Comparison of ENCODE assay signal across 35 mouse cellular contexts in genomic region chr9:92220151-92220550, GRCm38 (mm10). TPM values are rescaled to one million over a fixed set of nuclear protein-coding genes. Genes with fewer than 3 reads are reported as not detected.
DNase-seq lines count a peak whose midpoint lies in the region; ATAC-seq and TF ChIP-seq lines count a peak whose summit lies in the region.
"Had no signal": no experiment of that assay in that cellular context is flagged by ENCODE, and none has a peak within 500 bp of the region (broad histone marks: within the 10 kb centered on the region; RNA-seq: fewer than 3 reads in every experiment).

No protein-coding gene starts in this region.

- peaks cover 0 to 37% of the 10 kb centered on the region in 2 experiments; a peak in 2 of 4 replicates for H3K36me3 ChIP-seq in MEL (ENCODE audit: control insufficient read depth in 1 of 2, insufficient read depth in 2 of 2, low read length in 2 of 2)
- H3K36me3 ChIP-seq in forebrain, embryonic 11.5 days (ENCODE audit: control insufficient read depth, insufficient read depth, low read length): no peaks in the 10 kb centered on the region
- H3K36me3 ChIP-seq: embryonic facial prominence, embryonic 15.5 days; forebrain, embryonic 12.5 days; forebrain, embryonic 15.5 days; heart, embryonic 13.5 days; hindbrain, embryonic 10.5 days; hindbrain, embryonic 13.5 days; intestine, embryonic 15.5 days had no signal

- H3K9ac ChIP-seq in MEL (ENCODE audit: control insufficient read depth, low read depth, low read length, poor library complexity, severe bottlenecking): no peak overlapping the region
- H3K9ac ChIP-seq in forebrain, embryonic 11.5 days (ENCODE audit: low read length): no peak overlapping the region
- H3K9ac ChIP-seq: embryonic facial prominence, embryonic 15.5 days; forebrain, embryonic 12.5 days; forebrain, embryonic 15.5 days; heart, embryonic 13.5 days; hindbrain, embryonic 13.5 days; intestine, embryonic 15.5 days had no signal

- H3K9me3 ChIP-seq in MEL (replicated peaks; ENCODE audit: insufficient read depth, low read length): no peaks in the 10 kb centered on the region
- no peaks in the 10 kb centered on the region for H3K9me3 ChIP-seq in forebrain, embryonic 11.5 days (ENCODE audit: control insufficient read depth, low read length)
- H3K9me3 ChIP-seq: embryonic facial prominence, embryonic 15.5 days; forebrain, embryonic 12.5 days; forebrain, embryonic 15.5 days; heart, embryonic 13.5 days; hindbrain, embryonic 10.5 days; hindbrain, embryonic 13.5 days; intestine, embryonic 15.5 days had no signal

- no peak overlapping the region for H3K4me2 ChIP-seq in forebrain, embryonic 11.5 days (ENCODE audit: low read depth, low read length, severe bottlenecking)
- H3K4me2 ChIP-seq: embryonic facial prominence, embryonic 15.5 days; forebrain, embryonic 12.5 days; forebrain, embryonic 15.5 days; heart, embryonic 13.5 days; hindbrain, embryonic 13.5 days; intestine, embryonic 15.5 days had no signal

- peak; percentile 89 to 97 for TF ChIP-seq EP300 in MEL (IDR thresholded peaks at IDR 0.05; ENCODE audit: low read depth in 1 of 2, low read length in 2 of 2)

- TF ChIP-seq CTCF in MEL (IDR thresholded peaks at IDR 0.05 in 2 of 3, conservative IDR thresholded peaks at IDR 0.05 in 1 of 3; ENCODE audit: control insufficient read depth in 1 of 3, insufficient read depth in 1 of 3, low read depth in 2 of 3, low read length in 3 of 3, poor library complexity in 1 of 3, severe bottlenecking in 1 of 3): no peak

- no peak for TF ChIP-seq POLR2A in MEL (IDR thresholded peaks at IDR 0.05; ENCODE audit: control insufficient read depth in 1 of 2, insufficient read depth in 1 of 2, low read depth in 1 of 2, low read length in 2 of 2, poor library complexity in 1 of 2)

- H3K4me1 ChIP-seq in MEL (ENCODE audit: control insufficient read depth in 1 of 2, insufficient read depth in 2 of 2, low read length in 2 of 2): peaks cover 14 to 18% of the 10 kb centered on the region in 2 experiments
- no peaks in the 10 kb centered on the region for H3K4me1 ChIP-seq in forebrain, embryonic 11.5 days (replicated peaks; ENCODE audit: control insufficient read depth, insufficient read depth, low read length)
- H3K4me1 ChIP-seq: embryonic facial prominence, embryonic 15.5 days; forebrain, embryonic 12.5 days; forebrain, embryonic 15.5 days; heart, embryonic 13.5 days; hindbrain, embryonic 10.5 days; hindbrain, embryonic 13.5 days; intestine, embryonic 15.5 days had no signal

- TF ChIP-seq RAD21 in MEL (IDR thresholded peaks at IDR 0.05; ENCODE audit: low read depth, low read length): no peak; the same call in 1 of the 2 replicates

- H3K79me2 ChIP-seq in MEL (ENCODE audit: control insufficient read depth, insufficient read depth, low read length, poor library complexity): no peaks in the 10 kb centered on the region

- no peak overlapping the region; the same call in 1 of the 2 replicates for H3K27ac ChIP-seq in MEL (ENCODE audit: control insufficient read depth, low read depth, low read length)
- H3K27ac ChIP-seq in forebrain, embryonic 11.5 days (ENCODE audit: low read depth, low read length): no peak overlapping the region
- H3K27ac ChIP-seq: embryonic facial prominence, embryonic 15.5 days; forebrain, embryonic 12.5 days; forebrain, embryonic 15.5 days; heart, embryonic 13.5 days; hindbrain, embryonic 10.5 days; hindbrain, embryonic 13.5 days; intestine, embryonic 15.5 days had no signal

- 83% methylated on average over 3 of the region's 3 CpGs for WGBS in forebrain, embryonic 11.5 days

- intact Hi-C loops in heart, postnatal 36 days (cut with DNase I): loop anchor here (2.0 kb wide), 1 partner anchor 55 kb away; the partner anchor contains the start of gene Plscr2
- intact Hi-C loops in gastrocnemius, postnatal 14 days (cut with DNase I; ENCODE audit: low total_unique reads): no loop called here

- DNase-seq in heart, adult 11 months: peak; percentile 93
- DNase-seq in heart, postnatal 36 days: no peak
- DNase-seq in 416B (ENCODE audit: low read depth): peak; percentile 76
- peak; percentile 78 for DNase-seq in MEL (ENCODE audit: low read depth, low spot score)
- DNase-seq in spleen, postnatal 14 days (ENCODE audit: low spot score in 2 of 2): no peak
- DNase-seq in forebrain, embryonic 11.5 days (ENCODE audit: low spot score): no peak
- DNase-seq in gastrocnemius, postnatal 14 days: no peak
- DNase-seq: adrenal gland, adult 2 months; adrenal gland, postnatal 14 days; cerebellum, adult 11 months; cerebellum, adult 2 months; cerebellum, adult 9-11 months; cerebellum, postnatal 25 days; embryo, embryonic 11 days; heart, postnatal 14 days; kidney, adult 11 months; kidney, adult 8-10 months had no signal

- 0 out of 4 replicates have a peak overlapping the region, but pooled peaks of 1 of the 2 experiments have one; percentile 13 for H3K4me3 ChIP-seq in MEL (ENCODE audit: control insufficient read depth in 1 of 2, insufficient read depth in 1 of 2, low read depth in 2 of 2, low read length in 2 of 2)
- H3K4me3 ChIP-seq in forebrain, embryonic 11.5 days (ENCODE audit: low read depth, low read length): no peak overlapping the region
- H3K4me3 ChIP-seq: embryonic facial prominence, embryonic 15.5 days; forebrain, embryonic 12.5 days; forebrain, embryonic 15.5 days; heart, embryonic 13.5 days; hindbrain, embryonic 10.5 days; hindbrain, embryonic 13.5 days; intestine, embryonic 15.5 days had no signal

- peak; percentile 61 to 73 for ATAC-seq in hematopoietic stem cell, adult 5-6 weeks (replicated peaks in 1 of 2; ENCODE audit: insufficient read depth in 1 of 2, low FRiP score in 2 of 2, low TSS enrichment in 1 of 2, low read depth in 1 of 2, poor library complexity in 2 of 2, severe bottlenecking in 2 of 2)
- ATAC-seq in forebrain, embryonic 11.5 days (replicated peaks; ENCODE audit: low FRiP score): no peak
- ATAC-seq: CD4-positive, CD25-positive, alpha-beta regulatory T cell, adult 4 months; forebrain, embryonic 15.5 days; hindbrain, embryonic 16.5 days; intestine, embryonic 15.5 days had no signal

- H3K27me3 ChIP-seq in MEL (ENCODE audit: control insufficient read depth in 1 of 2, insufficient read depth in 2 of 2, low read length in 2 of 2): no peaks in the 10 kb centered on the region
- no peaks in the 10 kb centered on the region for H3K27me3 ChIP-seq in forebrain, embryonic 11.5 days (ENCODE audit: control insufficient read depth, insufficient read depth, low read length)
- H3K27me3 ChIP-seq: embryonic facial prominence, embryonic 15.5 days; forebrain, embryonic 12.5 days; forebrain, embryonic 15.5 days; heart, embryonic 13.5 days; hindbrain, embryonic 13.5 days; intestine, embryonic 15.5 days had no signal

TF ChIP-seq in MEL, 35 proteins besides CTCF, POLR2A, EP300 and RAD21 (continues in another document):
- TF ChIP-seq ZC3H11A (IDR thresholded peaks at IDR 0.05; ENCODE audit: low read depth, low read length) (peak; percentile 43), USF1 (IDR thresholded peaks at IDR 0.05; ENCODE audit: low read depth, low read length) (no peak), MEF2A (IDR thresholded peaks at IDR 0.05; ENCODE audit: extremely low read depth, insufficient replicate concordance, low read depth, low read length, poor library complexity, severe bottlenecking) (0 out of 2 replicates have a peak, but pooled peaks have one; percentile 36), SMC3 (IDR thresholded peaks at IDR 0.05; ENCODE audit: low read depth, low read length) (no peak), USF2 (IDR thresholded peaks at IDR 0.05; ENCODE audit: borderline replicate concordance in 1 of 2, insufficient read depth in 1 of 2, low read depth in 1 of 2, low read length in 2 of 2) (no peak), CHD1 (IDR thresholded peaks at IDR 0.05; ENCODE audit: low read depth, low read length) (no peak), MAZ (IDR thresholded peaks at IDR 0.05; ENCODE audit: low read depth, low read length) (no peak), NRF1 (IDR thresholded peaks at IDR 0.05; ENCODE audit: insufficient read depth, low read depth, low read length, poor library complexity, severe bottlenecking) (no peak), ZKSCAN1 (IDR thresholded peaks at IDR 0.05; ENCODE audit: low read depth, low read length) (no peak), GABPA (IDR thresholded peaks at IDR 0.05; ENCODE audit: low read depth, low read length) (no peak), MXI1 (IDR thresholded peaks at IDR 0.05; ENCODE audit: low read depth, low read length) (0 out of 2 replicates have a peak, but pooled peaks have one; percentile 13), TCF12 (IDR thresholded peaks at IDR 0.05; ENCODE audit: low read depth, low read length) (peak; percentile 90), NELFE (IDR thresholded peaks at IDR 0.05; ENCODE audit: low read depth, low read length) (no peak), MAFK (IDR thresholded peaks at IDR 0.05; ENCODE audit: borderline replicate concordance, low read depth, low read length) (peak; percentile 36; the same call in 1 of the 2 replicates), JUND (IDR thresholded peaks at IDR 0.05; ENCODE audit: low read depth, low read length) (no peak)

RNA-seq across cellular contexts. Expression of gene Plscr5, which starts 27.4 kb away (rescaled TPM):
- total RNA-seq in heart, postnatal 36 days (2021): not detected
- not detected in 2 replicates for total RNA-seq in MEL (2012; rRNA removed)
- not detected for polyA plus RNA-seq in MEL (2012; ENCODE audit: insufficient read depth in 1 of 2, insufficient read length in 2 of 2, low read depth in 1 of 2, low replicate concordance in 2 of 2, missing spikeins in 1 of 2)
- not detected in 2 replicates for total RNA-seq in hematopoietic stem cell, adult 5-6 weeks (2017)
- polyA plus RNA-seq in forebrain, embryonic 11.5 days (2014; fragmentation: Nextera tagmentation; extraction: Ambion mirVana): not detected in 2 replicates
- total RNA-seq in gastrocnemius, postnatal 14 days (2021): not detected
- total RNA-seq: adrenal gland, adult 2 months; adrenal gland, postnatal 14 days; adrenal gland, postnatal 4 days; gastrocnemius, adult 8-10 months; gastrocnemius, postnatal 4 days; heart, adult 18-20 months; heart, postnatal 14 days had no signal
- polyA plus RNA-seq: adrenal gland, adult 2 months; C2C12; CD4-positive, CD25-positive, alpha-beta regulatory T cell, adult 4 months; cortical plate, adult 2 months; embryonic facial prominence, embryonic 11.5 days; embryonic facial prominence, embryonic 15.5 days; forebrain, embryonic 12.5 days; heart, embryonic 13.5 days; heart, embryonic 16.5 days; hindbrain, embryonic 10.5 days; intestine, embryonic 15.5 days had no signal

RNA-seq across cellular contexts. Expression of gene Plscr1, which starts 29.4 kb away (rescaled TPM):
- 10 to 100 TPM; 11.4 to 12.3 TPM for total RNA-seq in heart, postnatal 36 days (2021)
- 5.5 and 7.3 TPM in 2 replicates for total RNA-seq in MEL (2012; rRNA removed)
- 1 to 10 TPM in 1 of 2 experiments, not detected in 1; 9.5 TPM for polyA plus RNA-seq in MEL (2012; ENCODE audit: insufficient read depth in 1 of 2, insufficient read length in 2 of 2, low read depth in 1 of 2, low replicate concordance in 2 of 2, missing spikeins in 1 of 2)
- total RNA-seq in hematopoietic stem cell, adult 5-6 weeks (2017): 34.8 and 47.6 TPM in 2 replicates
- 31.5 and 32.4 TPM in 2 replicates for polyA plus RNA-seq in forebrain, embryonic 11.5 days (2014; fragmentation: Nextera tagmentation; extraction: Ambion mirVana)
- 1 to 10 TPM in 1 of 2 experiments, under 1 TPM in 1; 0.98 to 1.4 TPM for total RNA-seq in gastrocnemius, postnatal 14 days (2021)

RNA-seq across cellular contexts. Expression of gene Plscr2, which starts 55.3 kb away (rescaled TPM):
- total RNA-seq in heart, postnatal 36 days (2021): 10 to 100 TPM; 25.8 to 26.8 TPM
- 0.16 and 0.19 TPM in 2 replicates for total RNA-seq in MEL (2012; rRNA removed)
- polyA plus RNA-seq in MEL (2012; ENCODE audit: insufficient read depth in 1 of 2, insufficient read length in 2 of 2, low read depth in 1 of 2, low replicate concordance in 2 of 2, missing spikeins in 1 of 2): under 1 TPM in 1 of 2 experiments, not detected in 1; 0.11 TPM
- 2.3 and 7.8 TPM in 2 replicates for total RNA-seq in hematopoietic stem cell, adult 5-6 weeks (2017)
- polyA plus RNA-seq in forebrain, embryonic 11.5 days (2014; fragmentation: Nextera tagmentation; extraction: Ambion mirVana): 0.69 and 1.3 TPM in 2 replicates
- 1 to 10 TPM in 1 of 2 experiments, under 1 TPM in 1; 0.51 to 1.0 TPM for total RNA-seq in gastrocnemius, postnatal 14 days (2021)
- polyA plus RNA-seq: CD4-positive, CD25-positive, alpha-beta regulatory T cell, adult 4 months had no signal

Comparison
In these comparisons a context has a peak if more than half of its experiments do, and no peak if none do; other contexts are left out.
1. DNase-seq: peak in heart, adult 11 months (single experiment), 416B (single experiment) and MEL (single experiment); none in heart, postnatal 36 days (0 of 2), spleen, postnatal 14 days (0 of 2), forebrain, embryonic 11.5 days (single experiment) and gastrocnemius, postnatal 14 days (single experiment).